Mouse (Mus musculus) CH12.LX (cell line): ENCODE results near the gene Pik3ca. TPM values are rescaled to one million over a fixed set of nuclear protein-coding genes. Genes with fewer than 3 reads are reported as not detected.
A peak's percentile ranks its signal among the peaks of the same experiment; 100 is the strongest.

ENCODE experiments used
- DNase-seq: peaks from one replicate; pipeline ENCODE4 v3.0.0-alpha.2; 2013; ENCODE audit errors: extremely low read depth
- H3K27ac ChIP-seq: 2 replicates; pipeline ENCODE4 v1.5.1; 2012; ENCODE audit warnings: low read depth, mild to moderate bottlenecking, control low read depth, moderate library complexity; ENCODE audit not compliant: insufficient read depth
- H3K27me3 ChIP-seq: replicated peaks from 2 replicates; pipeline ENCODE3; 2012; ENCODE audit warnings: inconsistent platforms
- H3K36me3 ChIP-seq, 2 experiments: replicated peaks in 1 of 2; 2 replicates each; pipeline versions ENCODE3 to v1.6.1; 2012; ENCODE audit warnings: inconsistent platforms in 1 of 2, low read length in 1 of 2, mild to moderate bottlenecking in 1 of 2, mixed read lengths in 1 of 2, moderate library complexity in 1 of 2; ENCODE audit not compliant: control insufficient read depth in 1 of 2, insufficient read depth in 1 of 2
- H3K4me1 ChIP-seq, 2 experiments: 2 replicates each; pipeline ENCODE4 v1.6.1; 2012; ENCODE audit warnings: inconsistent platforms in 1 of 2, moderate library complexity in 1 of 2; ENCODE audit not compliant: insufficient read depth in 2 of 2, control insufficient read depth in 1 of 2
- H3K4me2 ChIP-seq: 2 replicates; pipeline ENCODE4 v1.6.1; 2012; ENCODE audit warnings: low read depth, mild to moderate bottlenecking, control low read depth; ENCODE audit not compliant: poor library complexity, insufficient read depth, severe bottlenecking
- H3K4me3 ChIP-seq, 3 experiments: fragments of 150-350 bp in 1 of 3; sonication (generic) in 1 of 3; replicated peaks in 1 of 3; 2 replicates each; pipeline versions ENCODE3 to v1.5.1; 2011 to 2012; ENCODE audit warnings: low read depth in 2 of 3, low read length in 2 of 3, mild to moderate bottlenecking in 2 of 3, moderate library complexity in 2 of 3, control low read depth in 1 of 3, improper control_type of control experiment in 1 of 3, inconsistent platforms in 1 of 3, mixed read lengths in 1 of 3; ENCODE audit not compliant: poor library complexity in 1 of 3
- H3K79me2 ChIP-seq: replicated peaks from 2 replicates; pipeline ENCODE4 v1.6.1; 2012; ENCODE audit warnings: mild to moderate bottlenecking, moderate library complexity; ENCODE audit not compliant: control insufficient read depth, poor library complexity, insufficient read depth, severe bottlenecking; ENCODE audit errors: extremely low read depth
- H3K9ac ChIP-seq: 2 replicates; pipeline ENCODE4 v1.6.1; 2012; ENCODE audit warnings: low read depth, mild to moderate bottlenecking, control low read depth, moderate library complexity; ENCODE audit not compliant: insufficient read depth
- H3K9me3 ChIP-seq: replicated peaks from 2 replicates; pipeline ENCODE3; 2012; ENCODE audit warnings: low read length, inconsistent platforms, mixed read lengths
- BHLHE40 ChIP-seq: IDR thresholded peaks from 2 replicates; pipeline ENCODE4 v1.6.1; 2011; ENCODE audit warnings: mild to moderate bottlenecking, low read depth, low read length, improper control_type of control experiment
- CHD1 ChIP-seq: IDR thresholded peaks from 2 replicates; pipeline ENCODE4 v1.6.1; 2012; ENCODE audit warnings: low read depth, low read length, improper control_type of control experiment, inconsistent platforms
- CHD2 ChIP-seq: IDR thresholded peaks from 2 replicates; pipeline ENCODE4 v1.6.1; 2011; ENCODE audit warnings: low read length, improper control_type of control experiment
- CTCF ChIP-seq, 2 experiments: IDR thresholded peaks in 1 of 2; conservative IDR thresholded peaks in 1 of 2; 2 replicates each; pipeline ENCODE4 v1.5.1; 2011 to 2012; ENCODE audit warnings: low read depth in 2 of 2, low read length in 2 of 2, improper control_type of control experiment in 1 of 2, inconsistent platforms in 1 of 2, mild to moderate bottlenecking in 1 of 2, moderate library complexity in 1 of 2
- E2F4 ChIP-seq: IDR thresholded peaks from 2 replicates; pipeline ENCODE4 v1.6.1; 2011; ENCODE audit warnings: low read depth, low read length, improper control_type of control experiment; ENCODE audit not compliant: insufficient replicate concordance
- ELF1 ChIP-seq: IDR thresholded peaks from 2 replicates; pipeline ENCODE4 v1.6.1; 2014; ENCODE audit warnings: low read depth, mild to moderate bottlenecking, inconsistent platforms, low read length, improper control_type of control experiment
- EP300 ChIP-seq: IDR thresholded peaks from 2 replicates; pipeline ENCODE4 v1.6.1; 2011; ENCODE audit warnings: low read length, improper control_type of control experiment
- ETS1 ChIP-seq: conservative IDR thresholded peaks from 2 replicates; pipeline ENCODE4 v1.6.1; 2012; ENCODE audit warnings: low read depth, mild to moderate bottlenecking, inconsistent platforms, low read length, improper control_type of control experiment, moderate library complexity
- GABPA ChIP-seq: IDR thresholded peaks from 2 replicates; pipeline ENCODE4 v1.6.1; 2012; ENCODE audit warnings: low read depth, low read length, improper control_type of control experiment, inconsistent platforms; ENCODE audit not compliant: insufficient replicate concordance
- HCFC1 ChIP-seq: IDR thresholded peaks from 2 replicates; pipeline ENCODE4 v1.6.1; 2012; ENCODE audit warnings: low read depth, mild to moderate bottlenecking, inconsistent platforms, low read length, improper control_type of control experiment
- IRF4 ChIP-seq: IDR thresholded peaks from 2 replicates; pipeline ENCODE4 v1.6.1; 2014; ENCODE audit warnings: low read depth, mild to moderate bottlenecking, inconsistent platforms, low read length, improper control_type of control experiment
- JUN ChIP-seq: IDR thresholded peaks from 2 replicates; pipeline ENCODE4 v1.6.1; 2011; ENCODE audit warnings: low read depth, mild to moderate bottlenecking, low read length, improper control_type of control experiment, moderate library complexity; ENCODE audit not compliant: insufficient read depth
- JUND ChIP-seq: conservative IDR thresholded peaks from 2 replicates; pipeline ENCODE4 v1.6.1; 2011; ENCODE audit warnings: low read depth, low read length, improper control_type of control experiment
- KAT2A ChIP-seq: IDR thresholded peaks from 2 replicates; pipeline ENCODE4 v1.6.1; 2012; ENCODE audit warnings: low read length, improper control_type of control experiment, inconsistent platforms; ENCODE audit not compliant: insufficient replicate concordance
- MAFK ChIP-seq: IDR thresholded peaks from 2 replicates; pipeline ENCODE4 v1.6.1; 2011; ENCODE audit warnings: low read length, improper control_type of control experiment; ENCODE audit not compliant: insufficient replicate concordance
- MAX ChIP-seq: IDR thresholded peaks from 2 replicates; pipeline ENCODE4 v1.6.1; 2011; ENCODE audit warnings: low read length, improper control_type of control experiment
- MAZ ChIP-seq: IDR thresholded peaks from 2 replicates; pipeline ENCODE4 v1.6.1; 2012; ENCODE audit warnings: low read depth, mild to moderate bottlenecking, inconsistent platforms, low read length, improper control_type of control experiment, moderate library complexity
- MEF2A ChIP-seq: IDR thresholded peaks from 2 replicates; pipeline ENCODE4 v1.6.1; 2014; ENCODE audit warnings: low read depth, mild to moderate bottlenecking, inconsistent platforms, low read length, improper control_type of control experiment, borderline replicate concordance
- MXI1 ChIP-seq: IDR thresholded peaks from 2 replicates; pipeline ENCODE4 v1.6.1; 2011; ENCODE audit warnings: mild to moderate bottlenecking, low read depth, low read length, improper control_type of control experiment
- MYC ChIP-seq: IDR thresholded peaks from 2 replicates; pipeline ENCODE4 v1.6.1; 2011; ENCODE audit warnings: low read depth, mild to moderate bottlenecking, improper control_type of control experiment, low read length
- NELFE ChIP-seq: IDR thresholded peaks from 2 replicates; pipeline ENCODE4 v1.6.1; 2011; ENCODE audit warnings: low read depth, low read length, improper control_type of control experiment
- NRF1 ChIP-seq: IDR thresholded peaks from 2 replicates; pipeline ENCODE4 v1.6.1; 2014; ENCODE audit warnings: low read depth, mild to moderate bottlenecking, inconsistent platforms, low read length, improper control_type of control experiment, moderate library complexity
- PAX5 ChIP-seq: IDR thresholded peaks from 2 replicates; pipeline ENCODE4 v1.6.1; 2012; ENCODE audit warnings: low read length, inconsistent platforms, mixed read lengths
- POLR2A ChIP-seq: IDR thresholded peaks from 2 replicates; pipeline ENCODE4 v1.6.1; 2011; ENCODE audit warnings: low read depth, mild to moderate bottlenecking, improper control_type of control experiment, low read length
- POLR2AphosphoS2 ChIP-seq: IDR thresholded peaks from 2 replicates; pipeline ENCODE4 v1.6.1; 2011; ENCODE audit warnings: low read depth, low read length, improper control_type of control experiment
- RAD21 ChIP-seq: IDR thresholded peaks from 2 replicates; pipeline ENCODE4 v1.6.1; 2011; ENCODE audit warnings: low read depth, mild to moderate bottlenecking, low read length, improper control_type of control experiment, moderate library complexity
- RCOR1 ChIP-seq: conservative IDR thresholded peaks from 2 replicates; pipeline ENCODE4 v1.6.1; 2012; ENCODE audit warnings: low read depth, mild to moderate bottlenecking, inconsistent platforms, low read length, improper control_type of control experiment
- SIN3A ChIP-seq: IDR thresholded peaks from 2 replicates; pipeline ENCODE4 v1.6.1; 2012; ENCODE audit warnings: low read length, improper control_type of control experiment, inconsistent platforms
- SMC3 ChIP-seq: IDR thresholded peaks from 2 replicates; pipeline ENCODE4 v1.6.1; 2011; ENCODE audit warnings: low read depth, low read length, improper control_type of control experiment
- TBP ChIP-seq: conservative IDR thresholded peaks from 2 replicates; pipeline ENCODE4 v1.6.1; 2011; ENCODE audit warnings: low read depth, low read length, improper control_type of control experiment
- TCF12 ChIP-seq: IDR thresholded peaks from 2 replicates; pipeline ENCODE4 v1.6.1; 2014; ENCODE audit warnings: low read depth, mild to moderate bottlenecking, inconsistent platforms, low read length, improper control_type of control experiment
- UBTF ChIP-seq: IDR thresholded peaks from 2 replicates; pipeline ENCODE4 v1.6.1; 2012; ENCODE audit warnings: low read depth, mild to moderate bottlenecking, inconsistent platforms, low read length, improper control_type of control experiment, moderate library complexity
- USF1 ChIP-seq: IDR thresholded peaks from 2 replicates; pipeline ENCODE4 v1.6.1; 2014; ENCODE audit warnings: low read depth, mild to moderate bottlenecking, inconsistent platforms, low read length, improper control_type of control experiment
- USF2 ChIP-seq: conservative IDR thresholded peaks from 2 replicates; pipeline ENCODE4 v1.6.1; 2011; ENCODE audit warnings: low read depth, low read length, improper control_type of control experiment
- ZC3H11A ChIP-seq: IDR thresholded peaks from 2 replicates; pipeline ENCODE4 v1.6.1; 2012; ENCODE audit warnings: low read depth, mild to moderate bottlenecking, inconsistent platforms, low read length, improper control_type of control experiment
- ZKSCAN1 ChIP-seq: IDR thresholded peaks from 2 replicates; pipeline ENCODE4 v1.6.1; 2012; ENCODE audit warnings: low read depth, inconsistent platforms, low read length, improper control_type of control experiment, borderline replicate concordance
- ZMIZ1 ChIP-seq: IDR thresholded peaks from 2 replicates; pipeline ENCODE4 v1.6.1; 2012; ENCODE audit warnings: low read depth, mild to moderate bottlenecking, inconsistent platforms, low read length, improper control_type of control experiment
- ZNF384 ChIP-seq: IDR thresholded peaks from 2 replicates; pipeline ENCODE4 v1.6.1; 2012; ENCODE audit warnings: low read depth, low read length, improper control_type of control experiment, inconsistent platforms
- dilution Hi-C: fragments of 300-500 bp; cut with MboI; formaldehyde crosslinking; loops from 2 replicates; pipeline ENCODE4 v1.14.3; 2020; ENCODE audit warnings: low sequenced_read_pairs; ENCODE audit not compliant: extremely low pct_unique_long_range_greater_than_20kb, extremely low pct_ligation_motif_present
- in situ Hi-C: fragments of 300-500 bp; cut with MboI; formaldehyde crosslinking; loops from 3 replicates; pipeline ENCODE4 v1.14.3; 2019; ENCODE audit warnings: low sequenced_read_pairs, low pct_ligation_motif_present, low pct_unique_long_range_greater_than_20kb, mixed read lengths
- polyA plus RNA-seq: library from polyadenylated mRNA; unstranded; fragments of >175 nt; gene quantifications from 2 replicates; pipeline ENCODE4 v1.2.1, GENCODE M21; 2012; ENCODE audit warnings: low read depth; ENCODE audit not compliant: insufficient read length
- total RNA-seq, 2 experiments: library from RNA; depleted of rRNA; stranded (reverse); fragments of 300-350 nt in 1 of 2; fragments of >200 nt in 1 of 2; gene quantifications; 2 replicates each; pipeline ENCODE4 v1.2.3; 2012 to 2014

Gene Pik3ca
- total and polyA plus RNA-seq, 3 experiments, result 19.1 to 26.5 (median 19.6) TPM

DNA sequence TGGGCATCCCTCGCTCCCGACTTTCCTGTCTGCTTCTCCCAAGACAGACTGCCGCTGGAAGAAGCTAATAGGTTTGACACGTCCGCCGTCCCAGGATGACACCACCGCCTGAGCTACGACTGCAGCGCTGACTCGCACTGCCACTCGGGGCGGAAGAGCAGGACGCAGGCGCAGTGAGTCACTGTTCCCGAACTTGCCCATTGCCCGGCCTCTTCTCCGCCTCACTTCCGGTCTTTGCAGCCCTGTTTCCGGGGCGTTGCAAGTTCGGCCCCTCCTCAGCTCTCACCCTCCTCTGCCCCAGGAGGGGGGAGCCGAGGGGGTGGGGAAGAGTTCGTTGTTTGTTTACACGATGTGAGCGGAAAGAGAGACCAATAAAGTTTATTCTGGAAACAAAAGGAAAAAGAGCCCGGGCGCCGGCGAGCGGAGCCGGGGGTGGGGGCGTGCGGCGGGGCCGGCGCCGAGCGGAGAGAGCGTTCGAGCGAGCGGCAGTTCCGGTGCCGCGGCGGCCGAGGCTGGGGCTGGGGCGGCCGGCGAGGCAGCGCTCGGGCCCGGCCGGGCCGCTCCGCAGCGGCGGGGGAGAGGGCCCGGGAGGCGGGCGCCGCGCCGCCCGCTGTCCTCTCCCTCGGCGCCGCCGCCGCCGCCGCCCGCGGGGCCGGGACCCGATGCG is 544 bp upstream of the Pik3ca start:
- no peaks in the 10 kb centered on the region for H3K27me3 ChIP-seq
- H3K4me3 ChIP-seq, result peak overlapping the region; percentile 66 to 86 (median 83)
- H3K36me3 ChIP-seq, result peaks cover 0 to 10% of the 10 kb centered on the region in 2 experiments
- peak; percentile 99 for DNase-seq
- peak overlapping the region; percentile 66 for H3K27ac ChIP-seq
- in situ Hi-C loops (no loop called here), dilution Hi-C loops (no loop called here)
- no peaks in the 10 kb centered on the region for H3K9me3 ChIP-seq
- H3K79me2 ChIP-seq, result peaks cover 45% of the 10 kb centered on the region
- peaks cover 9 to 35% of the 10 kb centered on the region in 2 experiments for H3K4me1 ChIP-seq
- H3K9ac ChIP-seq, result peak overlapping the region; percentile 96
- TF ChIP-seq EP300 (no peak), TBP (peak; percentile 80), MAZ (peak; percentile 99), CTCF (conservative IDR thresholded peaks at IDR 0.05 in 1 of 2, IDR thresholded peaks at IDR 0.05 in 1 of 2; ENCODE audit: low read depth in 2 of 2, low read length in 2 of 2) (no peak), MAFK (no peak), ZMIZ1 (peak; percentile 94), MEF2A (peak; percentile 60), POLR2A (peak; percentile 97), BHLHE40 (peak; percentile 45; the same call in 1 of the 2 replicates), PAX5 (no peak), MXI1 (peak; percentile 51; the same call in 1 of the 2 replicates), JUN (no peak), RCOR1 (no peak), JUND (no peak; the same call in 1 of the 2 replicates), RAD21 (no peak), NRF1 (peak; percentile 98), MYC (no peak), ELF1 (peak; percentile 99), SIN3A (peak; percentile 82; the same call in 1 of the 2 replicates), ZKSCAN1 (no peak), ZNF384 (no peak), UBTF (no peak), NELFE (peak; percentile 95), USF2 (no peak), USF1 (no peak), HCFC1 (peak; percentile 94), POLR2AphosphoS2 (peak; percentile 91), IRF4 (peak; percentile 61), E2F4 (no peak), ETS1 (peak; percentile 49), ZC3H11A (no peak), CHD1 (no peak), TCF12 (peak; percentile 93), SMC3 (no peak), MAX (no peak; the same call in 1 of the 2 replicates), CHD2 (peak; percentile 78; the same call in 1 of the 2 replicates), GABPA (no peak; the same call in 1 of the 2 replicates), KAT2A (peak; percentile 90; the same call in 1 of the 2 replicates)
- peak overlapping the region; percentile 72; the same call in 1 of the 2 replicates for H3K4me2 ChIP-seq
